Mouse (Mus musculus) hindbrain, embryonic 15.5 days (tissue): ENCODE data around the gene Ahnak2. TPM values are rescaled to one million over a fixed set of nuclear protein-coding genes. Genes with fewer than 3 reads are reported as not detected.

Experiments
- ATAC-seq: fragments of 200-750 bp; cut with Nextera tagmentation; 2 replicates; pipeline ENCODE4 v1.8.0; 2017; ENCODE audit warnings: low read depth, moderate number of reproducible peaks, moderate TSS enrichment; ENCODE audit not compliant: low FRiP score
- H3K27ac ChIP-seq: fragments of 300-500 bp; sonication (generic); replicated peaks from 2 replicates; pipeline ENCODE4 v1.5.1; 2015; ENCODE audit warnings: mild to moderate bottlenecking, inconsistent platforms
- H3K27me3 ChIP-seq: fragments of 300-500 bp; sonication (generic); 2 replicates; pipeline ENCODE4 v1.6.1; 2015; ENCODE audit warnings: control low read depth, inconsistent platforms
- H3K36me3 ChIP-seq: fragments of 300-500 bp; sonication (generic); 2 replicates; pipeline ENCODE4 v1.6.1; 2015; ENCODE audit warnings: control low read depth, inconsistent platforms
- H3K4me1 ChIP-seq: fragments of 300-500 bp; sonication (generic); replicated peaks from 2 replicates; pipeline ENCODE4 v1.6.1; 2015; ENCODE audit warnings: control low read depth, inconsistent platforms
- H3K4me2 ChIP-seq: fragments of 300-500 bp; sonication (generic); 2 replicates; pipeline ENCODE4 v1.6.1; 2015; ENCODE audit warnings: moderate library complexity, mild to moderate bottlenecking, inconsistent platforms
- H3K4me3 ChIP-seq: fragments of 300-500 bp; sonication (generic); 2 replicates; pipeline ENCODE4 v1.5.1; 2015; ENCODE audit warnings: mild to moderate bottlenecking, inconsistent platforms
- H3K9ac ChIP-seq: fragments of 300-500 bp; sonication (generic); 2 replicates; pipeline ENCODE4 v1.6.1; 2015; ENCODE audit warnings: inconsistent platforms
- H3K9me3 ChIP-seq: fragments of 300-500 bp; sonication (generic); 2 replicates; pipeline ENCODE4 v1.6.1; 2016; ENCODE audit warnings: control low read depth, inconsistent platforms
- WGBS: fragments of 180-500 bp; shearing (Covaris S2); methylation state at CpG from one replicate; pipeline ENCODE4 v1.1.7; 2015; 5-methylcytosine and 5-hydroxymethylcytosine counted together
- polyA plus RNA-seq: library from polyadenylated mRNA; unstranded; fragments of >200 nt; fragmentation: Nextera tagmentation; extraction: Ambion mirVana; gene quantifications from 2 replicates; pipeline ENCODE4 v1.2.1, GENCODE M21; 2015

Gene Ahnak2
- polyA plus RNA-seq, 1 experiment from 2014 or later, result 1.8 TPM

DNA sequence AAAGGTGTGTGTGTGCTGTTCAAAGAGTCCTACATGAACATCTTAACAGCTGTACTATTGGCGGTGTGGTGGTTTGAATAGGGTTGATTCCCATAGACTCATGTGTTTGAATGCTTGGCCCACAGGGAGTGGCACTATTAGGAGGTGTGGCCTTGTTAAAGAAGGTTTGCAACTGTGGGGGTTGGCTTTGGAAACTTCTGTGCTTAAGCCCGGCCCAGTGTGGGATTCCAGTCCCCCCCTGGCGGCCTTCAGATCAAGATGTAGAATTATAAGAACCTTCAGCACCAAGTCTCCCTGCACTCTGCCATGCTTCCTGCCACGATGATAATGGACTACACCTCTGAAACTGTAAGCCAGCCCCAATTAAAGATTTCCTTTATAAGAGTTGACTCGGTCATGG is 30.0 kb upstream of the Ahnak2 start:
- Histone ChIP-seq H3K36me3 (peaks cover 7% of the 10 kb centered on the region), H3K9me3 (no peaks in the 10 kb centered on the region), H3K4me1 (peaks cover 28% of the 10 kb centered on the region), H3K27me3 (no peaks in the 10 kb centered on the region), H3K4me3 (no peak overlapping the region), H3K27ac (no peak overlapping the region), H3K9ac (no peak overlapping the region), H3K4me2 (no peak overlapping the region)
- no peak for ATAC-seq
- WGBS, result 95% methylated on average over 5 of the region's 5 CpGs

DNA sequence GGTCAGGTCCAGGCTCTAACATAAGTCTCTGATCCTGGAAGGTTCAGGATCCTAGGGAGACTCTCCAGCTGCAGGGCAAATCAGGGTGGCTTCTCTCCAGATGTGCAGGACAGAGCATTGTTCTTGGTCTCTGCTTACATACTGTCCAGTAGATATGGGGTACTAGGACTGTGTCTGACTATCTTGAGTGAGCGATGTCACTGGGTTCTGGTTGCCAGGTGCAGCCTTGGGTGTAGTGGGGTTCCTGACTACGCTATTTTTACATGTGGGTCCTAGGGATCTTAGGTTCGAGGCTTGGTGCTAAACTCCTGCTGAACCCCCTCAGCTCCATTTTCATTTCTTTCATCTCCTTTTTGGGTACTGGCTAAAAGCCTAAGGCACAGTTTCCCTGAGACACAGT is 28.1 kb upstream of the Ahnak2 start:
- no peaks in the 10 kb centered on the region for H3K9me3 ChIP-seq
- no peak overlapping the region for H3K27ac ChIP-seq
- no peaks in the 10 kb centered on the region for H3K27me3 ChIP-seq
- H3K9ac ChIP-seq, result peak overlapping the region; percentile 65
- 91% methylated on average over 3 of the region's 3 CpGs for WGBS
- no peak for ATAC-seq
- H3K36me3 ChIP-seq, result peaks cover 13% of the 10 kb centered on the region
- peak overlapping the region; percentile 78 for H3K4me3 ChIP-seq
- H3K4me1 ChIP-seq, result peaks cover 47% of the 10 kb centered on the region
- H3K4me2 ChIP-seq, result peak overlapping the region; percentile 58

DNA sequence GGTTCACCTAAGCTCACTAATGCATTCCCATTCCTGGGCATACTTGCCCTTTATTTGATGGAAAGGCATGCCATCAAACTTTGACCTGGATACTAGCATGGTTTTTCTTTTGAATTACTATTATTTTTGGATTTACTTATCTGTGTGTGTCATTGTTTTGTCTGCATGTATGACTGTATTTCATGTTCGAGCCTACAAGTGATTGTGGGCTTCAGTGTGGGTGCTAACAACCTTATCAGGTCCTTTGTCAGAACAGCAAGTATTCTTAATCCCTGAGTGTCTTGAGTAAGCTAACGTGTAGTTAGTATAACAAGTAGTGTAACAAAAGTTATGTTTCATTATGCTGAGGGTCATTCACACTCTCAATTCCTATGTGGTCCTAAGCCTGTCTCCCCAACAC is 27.7 kb upstream of the Ahnak2 start:
- H3K36me3 ChIP-seq, result peaks cover 14% of the 10 kb centered on the region
- H3K27me3 ChIP-seq, result no peaks in the 10 kb centered on the region
- peak overlapping the region; percentile 58 for H3K4me2 ChIP-seq
- H3K9ac ChIP-seq, result peak overlapping the region; percentile 65
- H3K9me3 ChIP-seq, result no peaks in the 10 kb centered on the region
- H3K4me3 ChIP-seq, result peak overlapping the region; percentile 78
- peak overlapping the region; percentile 94 for H3K27ac ChIP-seq
- WGBS, result 38% methylated on average over 2 of the region's 2 CpGs
- ATAC-seq, result no peak
- H3K4me1 ChIP-seq, result peaks cover 47% of the 10 kb centered on the region

DNA sequence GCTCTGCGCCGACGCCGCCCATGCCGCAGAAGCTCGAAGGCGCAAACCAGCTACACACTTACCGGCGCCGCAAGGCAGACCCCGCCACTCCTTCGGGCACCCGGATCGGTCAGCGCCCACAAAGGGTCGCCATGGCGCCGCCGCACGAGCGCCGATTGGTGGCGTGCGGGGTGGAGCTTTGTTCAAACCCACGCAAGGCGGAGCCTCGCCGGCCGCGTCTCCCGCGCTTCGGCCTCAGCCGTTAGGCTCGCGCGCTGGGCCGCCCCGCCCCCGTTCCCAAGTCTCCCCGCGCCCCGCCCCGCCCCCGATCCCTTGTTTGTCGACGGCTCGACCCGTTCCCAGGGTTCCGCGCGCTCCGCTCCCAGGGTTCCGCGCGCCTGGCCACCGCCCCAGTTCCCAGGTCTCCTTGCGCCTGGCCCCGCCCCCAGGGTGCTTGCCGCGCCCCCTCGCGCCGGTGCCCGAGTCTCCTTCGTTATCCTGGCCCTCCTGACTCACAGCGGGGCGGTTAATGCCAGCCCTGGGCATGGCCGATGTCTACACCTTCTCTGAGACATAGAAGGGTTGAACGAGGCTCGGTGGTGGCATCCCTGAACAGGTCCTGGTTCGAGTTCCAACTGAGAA is 26.9 kb upstream of the Ahnak2 start, which contains the start of gene Cdca4:
TSS of gene Cdca4 (minus strand) at position 180 of the 621 bp plus-strand sequence.
- peaks cover 21% of the 10 kb centered on the region for H3K36me3 ChIP-seq
- ATAC-seq, result peak; percentile 98
- no peaks in the 10 kb centered on the region for H3K27me3 ChIP-seq
- peak within 1 kb of the TSS; percentile 84 for H3K9ac ChIP-seq
- H3K9me3 ChIP-seq, result no peaks in the 10 kb centered on the region
- 1% methylated on average over 41 of the region's 72 CpGs for WGBS
- peak within 1 kb of the TSS; percentile 78 for H3K4me3 ChIP-seq
- peak within 1 kb of the TSS; percentile 94 for H3K27ac ChIP-seq
- peaks cover 47% of the 10 kb centered on the region for H3K4me1 ChIP-seq
- peak within 1 kb of the TSS; percentile 61 for H3K4me2 ChIP-seq

GRCm38 (mm10) chr12:112828501-112829243 is 26.2 kb upstream of the Ahnak2 start:
- Histone ChIP-seq H3K4me3 (peak overlapping the region; percentile 78), H3K36me3 (peaks cover 25% of the 10 kb centered on the region), H3K9ac (peak overlapping the region; percentile 84), H3K27ac (peak overlapping the region; percentile 94), H3K9me3 (no peaks in the 10 kb centered on the region), H3K4me2 (peak overlapping the region; percentile 61), H3K4me1 (peaks cover 51% of the 10 kb centered on the region), H3K27me3 (no peaks in the 10 kb centered on the region)
- under 1% methylated on average over 49 of the region's 51 CpGs for WGBS
- peak; percentile 77 for ATAC-seq

- no peak overlapping the region for H3K4me2 ChIP-seq
- H3K9me3 ChIP-seq, result no peaks in the 10 kb centered on the region
- WGBS, result 94% methylated on average over 5 of the region's 5 CpGs
- H3K27ac ChIP-seq, result no peak overlapping the region
- ATAC-seq, result no peak
- peaks cover 50% of the 10 kb centered on the region for H3K4me1 ChIP-seq
- H3K27me3 ChIP-seq, result no peaks in the 10 kb centered on the region
- H3K36me3 ChIP-seq, result peaks cover 28% of the 10 kb centered on the region
- no peak overlapping the region for H3K4me3 ChIP-seq
- H3K9ac ChIP-seq, result no peak overlapping the region
These were observed 23.4 kb upstream of the Ahnak2 start for GRCm38 (mm10) chr12:112825901-112826300.

DNA sequence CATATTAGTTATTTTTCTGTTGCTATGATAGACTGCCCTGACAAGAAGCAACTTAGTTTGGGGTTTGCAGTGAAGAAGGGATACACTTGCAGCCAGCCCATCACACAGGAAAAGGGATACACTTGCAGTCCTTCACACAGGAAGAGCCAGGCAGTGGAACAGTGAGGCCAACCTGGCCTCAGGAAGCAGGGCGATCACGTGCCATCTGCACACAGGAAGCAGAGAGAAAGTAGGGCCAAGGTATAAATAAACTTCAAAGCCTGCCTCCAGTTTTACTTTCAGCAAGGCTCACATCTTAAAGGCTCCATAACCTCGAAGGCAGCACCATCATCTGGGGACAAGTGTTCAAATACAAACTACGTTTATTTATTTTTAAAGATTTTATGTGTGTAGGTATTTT is 20.8 kb upstream of the Ahnak2 start:
- H3K9me3 ChIP-seq, result no peaks in the 10 kb centered on the region
- WGBS, result 83% methylated on average over 4 of the region's 4 CpGs
- no peak overlapping the region for H3K9ac ChIP-seq
- H3K27me3 ChIP-seq, result no peaks in the 10 kb centered on the region
- no peak for ATAC-seq
- no peak overlapping the region for H3K4me3 ChIP-seq
- no peak overlapping the region for H3K4me2 ChIP-seq
- H3K36me3 ChIP-seq, result peaks cover 53% of the 10 kb centered on the region
- H3K27ac ChIP-seq, result no peak overlapping the region
- peaks cover 40% of the 10 kb centered on the region for H3K4me1 ChIP-seq

DNA sequence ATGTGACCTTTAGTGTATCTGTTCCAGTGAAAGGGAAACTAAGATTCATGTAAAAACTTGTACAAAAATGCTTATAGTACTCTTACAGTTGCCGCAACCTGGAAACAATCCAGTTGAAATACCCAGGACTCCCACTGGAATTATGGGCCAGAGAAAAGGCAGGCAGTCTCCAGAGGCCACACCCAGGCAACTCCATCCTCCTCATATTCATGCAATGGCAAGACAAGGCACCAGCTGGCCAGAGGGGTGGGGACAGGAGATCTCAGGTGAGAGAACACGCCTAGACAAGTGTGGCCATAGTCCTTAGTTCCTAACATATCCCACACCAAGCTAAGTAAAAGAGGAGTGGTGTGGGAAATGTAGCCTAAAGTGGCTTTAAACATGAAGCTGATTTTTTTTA is 20.2 kb upstream of the Ahnak2 start:
- H3K4me3 ChIP-seq, result no peak overlapping the region
- no peak overlapping the region for H3K4me2 ChIP-seq
- H3K27ac ChIP-seq, result no peak overlapping the region
- no peaks in the 10 kb centered on the region for H3K27me3 ChIP-seq
- peaks cover 54% of the 10 kb centered on the region for H3K36me3 ChIP-seq
- H3K9me3 ChIP-seq, result no peaks in the 10 kb centered on the region
- H3K4me1 ChIP-seq, result peaks cover 35% of the 10 kb centered on the region
- WGBS, result 81% methylated on average over 2 of the region's 2 CpGs
- ATAC-seq, result no peak
- H3K9ac ChIP-seq, result no peak overlapping the region

DNA sequence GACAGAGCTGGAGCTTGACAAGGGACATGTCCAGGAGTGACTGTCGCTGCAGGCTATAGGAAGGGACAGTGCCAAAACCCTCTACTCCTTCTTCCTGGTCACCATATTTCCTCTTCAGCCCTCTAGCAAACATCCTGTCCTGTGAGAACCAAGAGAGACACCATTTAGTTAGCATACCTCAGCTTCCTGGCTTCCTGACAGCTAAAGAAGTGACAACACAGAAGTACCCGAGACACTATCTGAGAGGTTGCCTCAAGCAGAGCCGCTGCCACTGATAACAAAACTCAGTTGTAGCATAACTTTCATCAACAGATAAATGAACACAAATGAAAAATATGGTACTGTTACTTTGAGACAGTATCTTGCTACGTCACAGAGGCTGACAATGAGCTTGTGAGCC is 19.5 kb upstream of the Ahnak2 start:
- WGBS, result 89% methylated on average over 4 of the region's 4 CpGs
- Histone ChIP-seq H3K4me2 (no peak overlapping the region), H3K27ac (no peak overlapping the region), H3K9me3 (no peaks in the 10 kb centered on the region), H3K4me3 (no peak overlapping the region), H3K36me3 (peaks cover 48% of the 10 kb centered on the region), H3K27me3 (no peaks in the 10 kb centered on the region), H3K4me1 (peaks cover 28% of the 10 kb centered on the region), H3K9ac (no peak overlapping the region)
- no peak for ATAC-seq

DNA sequence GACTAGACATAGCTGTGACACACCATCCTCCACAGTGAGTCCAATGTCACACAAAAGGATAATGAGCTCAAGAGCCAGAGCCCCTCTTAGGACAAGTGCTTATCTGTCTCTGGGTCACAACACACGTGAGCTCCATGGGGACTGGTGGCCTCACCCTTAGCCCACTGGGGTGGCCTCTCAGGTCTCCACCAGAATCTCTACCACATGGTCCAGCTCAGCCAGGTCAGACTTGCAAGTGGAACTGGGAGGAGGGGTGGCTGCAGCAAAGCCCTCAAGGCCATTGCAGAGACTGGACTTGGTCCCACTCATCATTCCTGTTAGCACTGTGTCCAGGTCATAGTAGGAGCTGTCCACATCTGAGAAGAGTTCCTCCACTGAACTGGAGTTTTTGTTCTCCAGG is 18.8 kb upstream of the Ahnak2 start:
- 69% methylated on average over 1 of the region's 1 CpGs for WGBS
- H3K4me1 ChIP-seq, result peaks cover 20% of the 10 kb centered on the region
- H3K9ac ChIP-seq, result no peak overlapping the region
- H3K4me2 ChIP-seq, result no peak overlapping the region
- no peaks in the 10 kb centered on the region for H3K9me3 ChIP-seq
- no peak overlapping the region for H3K27ac ChIP-seq
- H3K36me3 ChIP-seq, result peaks cover 45% of the 10 kb centered on the region
- no peak for ATAC-seq
- H3K27me3 ChIP-seq, result no peaks in the 10 kb centered on the region
- H3K4me3 ChIP-seq, result no peak overlapping the region

- H3K4me1 ChIP-seq, result peaks cover 13% of the 10 kb centered on the region
- H3K9ac ChIP-seq, result no peak overlapping the region
- H3K4me3 ChIP-seq, result no peak overlapping the region
- peaks cover 47% of the 10 kb centered on the region for H3K36me3 ChIP-seq
- 77% methylated on average over 12 of the region's 12 CpGs for WGBS
- no peaks in the 10 kb centered on the region for H3K27me3 ChIP-seq
- no peak for ATAC-seq
- no peak overlapping the region for H3K27ac ChIP-seq
- H3K4me2 ChIP-seq, result no peak overlapping the region
- no peaks in the 10 kb centered on the region for H3K9me3 ChIP-seq
These were observed 18.0 kb upstream of the Ahnak2 start for GRCm38 (mm10) chr12:112820401-112820999.

- 89% methylated on average over 8 of the region's 8 CpGs for WGBS
- Histone ChIP-seq H3K4me3 (no peak overlapping the region), H3K27me3 (no peaks in the 10 kb centered on the region), H3K4me2 (no peak overlapping the region), H3K36me3 (peaks cover 45% of the 10 kb centered on the region), H3K4me1 (peaks cover 13% of the 10 kb centered on the region), H3K27ac (no peak overlapping the region), H3K9ac (no peak overlapping the region), H3K9me3 (no peaks in the 10 kb centered on the region)
- no peak for ATAC-seq
These were observed 16.7 kb upstream of the Ahnak2 start for GRCm38 (mm10) chr12:112819057-112819662.
